Mouse (Mus musculus) urinary bladder, adult 18-20 months (tissue): ENCODE measurements at regions not wholly inside any gene's neighbourhood (a gene's known extent, or its start where the extent isn't known, plus 50 kb on each side); places are given as distances from the start of the nearest gene placed in this dataset.

Experiments
- DNase-seq, 2 experiments: peaks; one replicate each; pipeline ENCODE4 v3.0.0; 2022; ENCODE audit warnings: low spot score in 2 of 2, mixed read lengths in 2 of 2

GRCm38 (mm10) chrX:11486588-11486987, 159.0 kb downstream of the H2al1j start:
- no peak for DNase-seq

- no peak for DNase-seq
Observed at GRCm38 (mm10) chrX:11487876-11488275, 160.3 kb downstream of the H2al1j start.

GRCm38 (mm10) chrX:11490146-11490693, 162.6 kb downstream of the H2al1j start:
- no peak for DNase-seq

GRCm38 (mm10) chrX:11491235-11491634, 163.6 kb downstream of the H2al1j start:
- no peak for DNase-seq

- no peak for DNase-seq
Observed at GRCm38 (mm10) chrX:11491676-11492391, 164.2 kb downstream of the H2al1j start.

GRCm38 (mm10) chrX:11493526-11494245, 166.1 kb downstream of the H2al1j start:
- no peak for DNase-seq

GRCm38 (mm10) chrX:11494246-11494630, 166.6 kb downstream of the H2al1j start:
- no peak for DNase-seq

- no peak for DNase-seq
Observed at GRCm38 (mm10) chrX:11512439-11512838, 184.8 kb downstream of the H2al1j start.

- no peak for DNase-seq
Observed at GRCm38 (mm10) chrX:11512928-11513327, 185.3 kb downstream of the H2al1j start.

GRCm38 (mm10) chrX:11523791-11524190, 196.2 kb downstream of the H2al1j start:
- DNase-seq, result no peak

- DNase-seq, result no peak
Observed at GRCm38 (mm10) chrX:11525326-11525725, 197.7 kb downstream of the H2al1j start.

- DNase-seq, result no peak
Observed at GRCm38 (mm10) chrX:11528589-11528988, 201.0 kb downstream of the H2al1j start.

- no peak for DNase-seq
Observed at GRCm38 (mm10) chrX:11529221-11529620, 201.6 kb downstream of the H2al1j start.

GRCm38 (mm10) chrX:11532817-11533216, 205.2 kb downstream of the H2al1j start:
- DNase-seq, result no peak

- no peak for DNase-seq
Observed at GRCm38 (mm10) chrX:11533871-11534270, 206.2 kb downstream of the H2al1j start.

GRCm38 (mm10) chrX:11541011-11541410, 213.4 kb downstream of the H2al1j start:
- no peak for DNase-seq

- DNase-seq, result no peak
Observed at GRCm38 (mm10) chrX:11550164-11550851, 222.7 kb downstream of the H2al1j start.

- DNase-seq, result no peak
Observed at GRCm38 (mm10) chrX:11552177-11552576, 224.6 kb downstream of the H2al1j start.

- no peak for DNase-seq
Observed at GRCm38 (mm10) chrX:11555035-11555570, 227.5 kb downstream of the H2al1j start.

- DNase-seq, result no peak
Observed at GRCm38 (mm10) chrX:11558260-11558659, 230.6 kb downstream of the H2al1j start.

- DNase-seq, result no peak
Observed at GRCm38 (mm10) chrX:11560550-11561276, 233.1 kb downstream of the H2al1j start.
